Mouse (Mus musculus): Measurements from ENCODE around the gene Ryr2. TPM values are rescaled to one million over a fixed set of nuclear protein-coding genes. Genes with fewer than 3 reads are reported as not detected.

Gene Ryr2
- polyA plus RNA-seq, 1 experiment from 2014 or later = 1.8 TPM

DNA sequence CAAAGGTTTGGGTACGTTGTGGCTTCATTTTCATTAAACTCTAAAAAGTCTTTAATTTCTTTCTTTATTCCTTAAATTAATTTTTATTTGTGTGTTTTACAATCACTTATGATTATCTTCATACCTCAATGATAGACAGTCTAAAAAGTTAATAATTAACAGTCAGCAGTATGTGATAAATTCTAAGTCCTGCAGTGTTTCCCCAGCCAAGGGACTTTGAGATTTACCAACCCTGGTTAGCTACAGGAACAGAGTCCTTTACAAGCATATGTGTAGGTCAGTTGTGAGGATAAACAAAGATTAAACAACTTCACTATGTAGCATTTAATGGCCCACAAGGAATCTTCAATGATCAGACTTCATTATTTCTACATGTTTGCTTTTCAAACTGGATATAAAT lies 410.2 kb downstream of the Ryr2 start:
- DNase-seq (ENCODE audit: low spot score) (no peak), ATAC-seq (replicated peaks; ENCODE audit: low FRiP score, low TSS enrichment, low read depth) (no peak)
- H3K36me3 ChIP-seq (ENCODE audit: control insufficient read depth, insufficient read depth, low read length) = no peaks in the 10 kb centered on the region
- no peak overlapping the region for H3K4me3 ChIP-seq (ENCODE audit: low read depth, low read length)
- WGBS = 84% methylated on average over 1 of the region's 1 CpGs
- H3K4me2 ChIP-seq (ENCODE audit: low read length) = no peak overlapping the region
- no peak overlapping the region for H3K27ac ChIP-seq (ENCODE audit: low read depth)
- no peaks in the 10 kb centered on the region for H3K27me3 ChIP-seq (replicated peaks; ENCODE audit: control insufficient read depth, insufficient read depth, low read length)
- no peak overlapping the region for H3K9ac ChIP-seq (ENCODE audit: low read length)
- no peaks in the 10 kb centered on the region for H3K4me1 ChIP-seq (replicated peaks; ENCODE audit: control insufficient read depth, insufficient read depth, low read length)
- H3K9me3 ChIP-seq (ENCODE audit: control insufficient read depth, low read length) = no peaks in the 10 kb centered on the region

DNA sequence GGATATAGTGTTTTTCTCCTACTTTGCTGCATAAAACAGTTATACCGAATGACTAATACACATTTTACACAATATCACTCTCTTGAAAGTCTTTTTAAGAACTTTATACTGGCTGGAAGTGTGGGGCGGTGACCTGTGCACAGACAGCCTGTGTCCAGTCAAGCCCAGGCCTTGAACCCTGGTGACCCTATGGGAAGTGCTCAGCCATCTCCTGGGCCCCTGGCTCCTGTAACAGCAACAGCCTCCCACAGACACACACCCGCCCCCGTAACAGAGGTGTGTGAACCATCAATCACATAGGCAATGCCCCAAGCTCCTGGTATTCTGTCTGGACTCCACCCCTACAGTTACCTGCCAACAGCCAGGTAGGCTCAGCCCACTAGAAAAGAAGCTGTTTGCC lies 424.9 kb downstream of the Ryr2 start:
- Histone ChIP-seq H3K9me3 (ENCODE audit: control insufficient read depth, low read length) (no peaks in the 10 kb centered on the region), H3K4me3 (ENCODE audit: low read depth, low read length) (no peak overlapping the region), H3K27ac (ENCODE audit: low read depth) (no peak overlapping the region), H3K4me2 (ENCODE audit: low read length) (no peak overlapping the region), H3K27me3 (replicated peaks; ENCODE audit: control insufficient read depth, insufficient read depth, low read length) (no peaks in the 10 kb centered on the region), H3K9ac (ENCODE audit: low read length) (no peak overlapping the region), H3K36me3 (ENCODE audit: control insufficient read depth, insufficient read depth, low read length) (no peaks in the 10 kb centered on the region), H3K4me1 (replicated peaks; ENCODE audit: control insufficient read depth, insufficient read depth, low read length) (no peaks in the 10 kb centered on the region)
- 67% methylated on average over 4 of the region's 4 CpGs for WGBS
- DNase-seq (ENCODE audit: low spot score) (no peak), ATAC-seq (replicated peaks; ENCODE audit: low FRiP score, low TSS enrichment, low read depth) (no peak)

DNA sequence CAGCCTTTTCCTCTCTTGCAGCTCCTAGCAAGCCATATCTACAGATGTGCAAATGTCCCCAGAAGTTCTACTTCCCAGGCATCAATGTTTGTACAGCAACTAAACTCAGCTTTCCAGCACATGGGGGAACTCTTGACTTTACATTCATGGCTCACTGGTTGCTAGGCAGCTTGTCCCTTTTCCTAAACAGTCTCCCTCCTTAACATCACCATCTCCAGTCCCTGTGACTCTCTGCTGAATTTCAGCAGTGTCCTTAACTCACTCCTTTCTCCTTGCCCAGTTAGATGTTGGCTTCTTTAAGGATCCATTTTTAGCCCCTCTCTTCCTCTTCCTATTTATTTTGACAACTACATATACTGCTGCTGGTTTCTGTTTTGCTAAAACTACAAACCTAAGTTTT lies 443.9 kb downstream of the Ryr2 start:
- Histone ChIP-seq H3K4me3 (ENCODE audit: low read depth, low read length) (no peak overlapping the region), H3K4me2 (ENCODE audit: low read length) (no peak overlapping the region), H3K27me3 (replicated peaks; ENCODE audit: control insufficient read depth, insufficient read depth, low read length) (no peaks in the 10 kb centered on the region), H3K27ac (ENCODE audit: low read depth) (no peak overlapping the region), H3K9ac (ENCODE audit: low read length) (no peak overlapping the region), H3K9me3 (ENCODE audit: control insufficient read depth, low read length) (no peaks in the 10 kb centered on the region), H3K36me3 (ENCODE audit: control insufficient read depth, insufficient read depth, low read length) (no peaks in the 10 kb centered on the region), H3K4me1 (replicated peaks; ENCODE audit: control insufficient read depth, insufficient read depth, low read length) (no peaks in the 10 kb centered on the region)
- no peak for DNase-seq (ENCODE audit: low spot score)
- ATAC-seq (replicated peaks; ENCODE audit: low FRiP score, low TSS enrichment, low read depth) = no peak

DNA sequence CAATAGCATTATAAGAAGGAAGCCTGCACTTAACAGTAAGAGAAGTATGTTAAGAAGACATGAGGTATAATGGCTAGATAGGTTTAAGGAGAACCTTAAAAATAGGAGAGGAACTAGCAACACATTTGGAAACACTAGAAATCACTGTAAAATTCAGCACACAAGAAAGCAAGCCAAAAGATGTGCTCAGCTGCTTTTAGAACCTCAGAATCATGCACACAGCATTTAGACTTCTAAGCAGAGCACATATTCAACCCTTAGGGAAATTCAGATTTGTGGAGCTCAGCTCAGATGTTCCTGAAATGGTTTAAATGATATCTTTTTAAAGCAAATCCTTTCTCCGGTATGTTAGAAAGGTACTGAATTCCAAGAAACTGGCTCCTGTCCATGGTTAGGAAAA lies 461.9 kb downstream of the Ryr2 start:
- Histone ChIP-seq H3K9ac (ENCODE audit: low read length) (no peak overlapping the region), H3K4me3 (ENCODE audit: low read depth, low read length) (no peak overlapping the region), H3K27ac (ENCODE audit: low read depth) (no peak overlapping the region), H3K9me3 (ENCODE audit: control insufficient read depth, low read length) (no peaks in the 10 kb centered on the region), H3K4me1 (replicated peaks; ENCODE audit: control insufficient read depth, insufficient read depth, low read length) (no peaks in the 10 kb centered on the region), H3K4me2 (ENCODE audit: low read length) (no peak overlapping the region), H3K36me3 (ENCODE audit: control insufficient read depth, insufficient read depth, low read length) (no peaks in the 10 kb centered on the region), H3K27me3 (replicated peaks; ENCODE audit: control insufficient read depth, insufficient read depth, low read length) (no peaks in the 10 kb centered on the region)
- DNase-seq (ENCODE audit: low spot score) (no peak), ATAC-seq (replicated peaks; ENCODE audit: low FRiP score, low TSS enrichment, low read depth) (no peak)
- 91% methylated on average over 1 of the region's 1 CpGs for WGBS

DNA sequence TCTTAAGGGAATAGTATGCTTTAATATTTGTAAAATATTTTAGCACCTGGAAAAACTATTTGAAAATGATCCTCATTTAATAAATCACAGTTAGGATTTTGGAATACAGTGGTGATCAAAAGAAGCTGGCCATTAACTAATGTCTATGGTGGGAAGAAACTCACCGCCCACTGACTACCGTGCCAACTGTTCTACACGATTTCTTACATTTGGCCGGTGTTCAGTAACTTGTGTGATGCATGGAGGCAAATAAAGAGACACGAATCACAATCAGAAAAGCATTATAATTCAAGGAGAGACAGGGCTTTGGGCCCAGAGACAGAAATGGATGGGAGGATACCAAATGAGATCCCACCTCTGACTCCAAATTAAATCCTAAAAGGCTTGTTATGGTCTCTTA lies 470.4 kb downstream of the Ryr2 start:
- WGBS = 90% methylated on average over 5 of the region's 5 CpGs
- Histone ChIP-seq H3K27ac (ENCODE audit: low read depth) (no peak overlapping the region), H3K27me3 (replicated peaks; ENCODE audit: control insufficient read depth, insufficient read depth, low read length) (no peaks in the 10 kb centered on the region), H3K4me2 (ENCODE audit: low read length) (no peak overlapping the region), H3K9ac (ENCODE audit: low read length) (no peak overlapping the region), H3K9me3 (ENCODE audit: control insufficient read depth, low read length) (no peaks in the 10 kb centered on the region), H3K4me1 (replicated peaks; ENCODE audit: control insufficient read depth, insufficient read depth, low read length) (no peaks in the 10 kb centered on the region), H3K4me3 (ENCODE audit: low read depth, low read length) (no peak overlapping the region), H3K36me3 (ENCODE audit: control insufficient read depth, insufficient read depth, low read length) (no peaks in the 10 kb centered on the region)
- DNase-seq (ENCODE audit: low spot score) (no peak), ATAC-seq (replicated peaks; ENCODE audit: low FRiP score, low TSS enrichment, low read depth) (no peak)

DNA sequence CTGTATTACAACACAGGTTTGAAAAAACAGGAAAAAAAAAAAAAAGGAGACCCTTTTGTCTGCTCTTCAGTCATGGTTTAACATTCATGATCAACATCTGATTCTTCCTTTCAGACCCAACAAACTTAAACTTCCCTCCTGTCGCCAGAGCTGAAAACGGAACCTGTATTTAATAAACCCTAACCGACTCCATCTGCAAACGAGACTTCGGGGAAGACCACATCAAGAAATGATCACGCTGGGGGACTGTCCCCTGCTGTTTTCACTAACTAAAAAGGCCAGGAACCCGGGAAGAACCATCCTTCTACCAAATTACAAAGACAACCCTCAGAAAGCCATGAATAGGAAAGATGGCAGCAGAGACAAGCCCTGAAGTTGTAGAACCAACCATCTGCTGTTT lies 482.2 kb downstream of the Ryr2 start:
- 88% methylated on average over 7 of the region's 7 CpGs for WGBS
- H3K27me3 ChIP-seq (replicated peaks; ENCODE audit: control insufficient read depth, insufficient read depth, low read length) = no peaks in the 10 kb centered on the region
- H3K4me1 ChIP-seq (replicated peaks; ENCODE audit: control insufficient read depth, insufficient read depth, low read length) = no peaks in the 10 kb centered on the region
- no peak for ATAC-seq (replicated peaks; ENCODE audit: low FRiP score, low TSS enrichment, low read depth)
- H3K4me2 ChIP-seq (ENCODE audit: low read length) = no peak overlapping the region
- no peaks in the 10 kb centered on the region for H3K9me3 ChIP-seq (ENCODE audit: control insufficient read depth, low read length)
- no peaks in the 10 kb centered on the region for H3K36me3 ChIP-seq (ENCODE audit: control insufficient read depth, insufficient read depth, low read length)
- H3K27ac ChIP-seq (ENCODE audit: low read depth) = no peak overlapping the region
- H3K9ac ChIP-seq (ENCODE audit: low read length) = no peak overlapping the region
- DNase-seq (ENCODE audit: low spot score) = no peak
- H3K4me3 ChIP-seq (ENCODE audit: low read depth, low read length) = no peak overlapping the region

DNA sequence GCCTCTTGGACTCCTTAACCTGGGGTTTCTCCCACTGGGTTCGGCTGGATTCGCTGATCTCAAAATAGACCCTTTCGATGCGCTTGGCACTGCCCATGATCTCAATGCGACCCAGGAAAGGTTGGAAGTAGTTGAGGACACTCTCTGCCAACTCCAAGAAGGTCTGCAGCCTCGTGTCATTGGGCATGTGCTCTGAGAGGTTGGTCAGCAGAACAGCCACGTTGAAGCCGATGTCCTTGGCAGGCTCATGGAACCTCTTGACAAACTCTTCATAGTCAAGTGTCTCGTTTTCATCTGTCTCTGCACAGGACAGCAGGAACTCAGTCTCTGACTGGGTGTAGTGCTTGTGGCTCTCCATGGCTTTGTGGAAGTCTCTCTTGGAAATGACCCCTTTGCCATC lies 511.3 kb downstream of the Ryr2 start:
- no peaks in the 10 kb centered on the region for H3K4me1 ChIP-seq (replicated peaks; ENCODE audit: control insufficient read depth, insufficient read depth, low read length)
- no peaks in the 10 kb centered on the region for H3K27me3 ChIP-seq (replicated peaks; ENCODE audit: control insufficient read depth, insufficient read depth, low read length)
- 0 out of 2 replicates have a peak, but pooled peaks cover under 1% of the 10 kb centered on the region for H3K9me3 ChIP-seq (ENCODE audit: control insufficient read depth, low read length)
- no peak overlapping the region for H3K4me3 ChIP-seq (ENCODE audit: low read depth, low read length)
- H3K27ac ChIP-seq (ENCODE audit: low read depth) = no peak overlapping the region
- H3K9ac ChIP-seq (ENCODE audit: low read length) = no peak overlapping the region
- no peaks in the 10 kb centered on the region for H3K36me3 ChIP-seq (ENCODE audit: control insufficient read depth, insufficient read depth, low read length)
- WGBS = 91% methylated on average over 9 of the region's 9 CpGs
- DNase-seq (ENCODE audit: low spot score) (no peak), ATAC-seq (replicated peaks; ENCODE audit: low FRiP score, low TSS enrichment, low read depth) (no peak)
- H3K4me2 ChIP-seq (ENCODE audit: low read length) = no peak overlapping the region

DNA sequence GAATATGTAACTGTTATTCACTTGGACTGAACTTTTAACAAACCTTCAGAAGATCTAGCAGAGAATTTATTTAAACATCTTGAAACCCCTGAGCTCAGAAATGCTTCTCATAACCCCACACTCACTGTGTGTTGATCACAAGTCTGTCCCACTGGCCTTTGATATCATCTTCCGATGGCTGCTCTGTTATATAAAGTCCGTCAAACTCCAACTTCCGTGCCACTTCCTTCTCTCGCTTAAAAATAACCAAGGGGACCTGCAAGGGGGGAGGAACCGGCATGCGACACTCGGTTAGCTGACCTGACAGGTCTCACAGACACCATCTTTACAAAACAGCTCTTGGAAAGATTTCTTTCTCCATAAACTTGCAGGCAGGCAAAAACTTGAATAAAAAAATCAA lies 521.5 kb downstream of the Ryr2 start:
- no peak overlapping the region for H3K4me3 ChIP-seq (ENCODE audit: low read depth, low read length)
- no peaks in the 10 kb centered on the region for H3K4me1 ChIP-seq (replicated peaks; ENCODE audit: control insufficient read depth, insufficient read depth, low read length)
- 77% methylated on average over 7 of the region's 7 CpGs for WGBS
- H3K27me3 ChIP-seq (replicated peaks; ENCODE audit: control insufficient read depth, insufficient read depth, low read length) = no peaks in the 10 kb centered on the region
- no peaks in the 10 kb centered on the region for H3K36me3 ChIP-seq (ENCODE audit: control insufficient read depth, insufficient read depth, low read length)
- DNase-seq (ENCODE audit: low spot score) (no peak), ATAC-seq (replicated peaks; ENCODE audit: low FRiP score, low TSS enrichment, low read depth) (no peak)
- H3K9ac ChIP-seq (ENCODE audit: low read length) = no peak overlapping the region
- H3K4me2 ChIP-seq (ENCODE audit: low read length) = no peak overlapping the region
- H3K9me3 ChIP-seq (ENCODE audit: control insufficient read depth, low read length) = no peaks in the 10 kb centered on the region
- H3K27ac ChIP-seq (ENCODE audit: low read depth) = no peak overlapping the region

DNA sequence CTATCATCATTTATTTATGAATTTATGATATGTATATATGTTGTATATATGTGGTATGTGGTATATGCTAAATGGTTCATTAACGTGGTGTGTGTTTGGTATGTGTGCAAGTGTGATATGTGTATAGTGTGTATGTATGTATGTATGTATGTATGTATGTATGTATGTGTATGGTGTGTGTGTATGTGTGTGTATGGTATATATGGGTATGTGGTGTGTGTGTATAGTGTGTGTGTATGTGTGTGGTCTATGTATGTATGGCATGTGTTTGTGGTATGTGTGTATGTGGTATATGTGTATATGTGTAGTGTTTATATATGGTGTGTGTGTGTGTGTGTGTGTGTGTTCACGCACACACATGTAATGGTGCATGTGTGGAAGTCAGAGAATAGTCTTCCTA lies 534.2 kb downstream of the Ryr2 start:
- no peak for DNase-seq (ENCODE audit: low spot score)
- Histone ChIP-seq H3K4me2 (ENCODE audit: low read length) (no peak overlapping the region), H3K27me3 (replicated peaks; ENCODE audit: control insufficient read depth, insufficient read depth, low read length) (no peaks in the 10 kb centered on the region), H3K9ac (ENCODE audit: low read length) (no peak overlapping the region), H3K36me3 (ENCODE audit: control insufficient read depth, insufficient read depth, low read length) (no peaks in the 10 kb centered on the region), H3K4me3 (ENCODE audit: low read depth, low read length) (no peak overlapping the region), H3K27ac (ENCODE audit: low read depth) (no peak overlapping the region), H3K9me3 (ENCODE audit: control insufficient read depth, low read length) (no peaks in the 10 kb centered on the region), H3K4me1 (replicated peaks; ENCODE audit: control insufficient read depth, insufficient read depth, low read length) (no peaks in the 10 kb centered on the region)
- no peak for ATAC-seq (replicated peaks; ENCODE audit: low FRiP score, low TSS enrichment, low read depth)
- WGBS = 84% methylated on average over 1 of the region's 2 CpGs

Measured in intestine, embryonic 14.5 days (tissue).